Mouse (Mus musculus): ENCODE measurements around the gene Dhx15. TPM values are rescaled to one million over a fixed set of nuclear protein-coding genes. Genes with fewer than 3 reads are reported as not detected.

Dhx15 gene
- total RNA-seq, 2 experiments from 2014 or later: 93.2 to 97.3 TPM

Small RNA genes lying within 50 kb of the gene (microRNA-seq; reads per million reads assigned to microRNA genes)
- gene Mir6417: 0 reads per million in 2 experiments

Other genes starting within 250 kb of the Dhx15 start
- 1 to 10 TPM; 2.8 to 3.5 TPM for gene Sod3, start 173.3 kb upstream of the Dhx15 start, total RNA-seq (2021)